Mouse (Mus musculus): ENCODE results near the gene Tubg2. TPM values are rescaled to one million over a fixed set of nuclear protein-coding genes. Genes with fewer than 3 reads are reported as not detected.

Tubg2 gene
- polyA plus RNA-seq, 1 experiment from 2014 or later = 3.4 TPM

- WGBS = 85% methylated on average over 27 of the region's 27 CpGs
- DNase-seq (ENCODE audit: low spot score, missing footprints) = peak; percentile 17
- H3K9ac ChIP-seq (ENCODE audit: low read length) = no peak overlapping the region
- no peaks in the 10 kb centered on the region for H3K9me3 ChIP-seq (ENCODE audit: control insufficient read depth, low read length)
- no peak overlapping the region for H3K4me3 ChIP-seq (ENCODE audit: low read depth, low read length)
- no peak overlapping the region for H3K4me2 ChIP-seq
- no peaks in the 10 kb centered on the region for H3K36me3 ChIP-seq (ENCODE audit: control insufficient read depth, insufficient read depth, low read length)
- H3K4me1 ChIP-seq (ENCODE audit: control insufficient read depth, insufficient read depth, low read length) = peaks cover 17% of the 10 kb centered on the region
- no peak for ATAC-seq (ENCODE audit: low FRiP score)
- no peaks in the 10 kb centered on the region for H3K27me3 ChIP-seq (ENCODE audit: control insufficient read depth, insufficient read depth, low read length)
- H3K27ac ChIP-seq (ENCODE audit: low read depth, low read length) = no peak overlapping the region
These were observed 31.0 kb downstream of the Tubg2 start for GRCm38 (mm10) chr11:101186526-101187247.

GRCm38 (mm10) chr11:101187541-101187940 lies 31.8 kb downstream of the Tubg2 start:
- Histone ChIP-seq H3K4me1 (ENCODE audit: control insufficient read depth, insufficient read depth, low read length) (peaks cover 17% of the 10 kb centered on the region), H3K4me3 (ENCODE audit: low read depth, low read length) (no peak overlapping the region), H3K9ac (ENCODE audit: low read length) (no peak overlapping the region), H3K4me2 (no peak overlapping the region), H3K27me3 (ENCODE audit: control insufficient read depth, insufficient read depth, low read length) (no peaks in the 10 kb centered on the region), H3K9me3 (ENCODE audit: control insufficient read depth, low read length) (no peaks in the 10 kb centered on the region), H3K36me3 (ENCODE audit: control insufficient read depth, insufficient read depth, low read length) (no peaks in the 10 kb centered on the region), H3K27ac (ENCODE audit: low read depth, low read length) (no peak overlapping the region)
- ATAC-seq (ENCODE audit: low FRiP score) (no peak), DNase-seq (ENCODE audit: low spot score, missing footprints) (peak; percentile 54)
- 89% methylated on average over 5 of the region's 5 CpGs for WGBS

- Histone ChIP-seq H3K27me3 (ENCODE audit: control insufficient read depth, insufficient read depth, low read length) (no peaks in the 10 kb centered on the region), H3K4me2 (no peak overlapping the region), H3K36me3 (ENCODE audit: control insufficient read depth, insufficient read depth, low read length) (no peaks in the 10 kb centered on the region), H3K27ac (ENCODE audit: low read depth, low read length) (no peak overlapping the region), H3K4me1 (ENCODE audit: control insufficient read depth, insufficient read depth, low read length) (peaks cover 17% of the 10 kb centered on the region), H3K4me3 (ENCODE audit: low read depth, low read length) (no peak overlapping the region), H3K9ac (ENCODE audit: low read length) (no peak overlapping the region), H3K9me3 (ENCODE audit: control insufficient read depth, low read length) (no peaks in the 10 kb centered on the region)
- 82% methylated on average over 11 of the region's 11 CpGs for WGBS
- ATAC-seq (ENCODE audit: low FRiP score) = no peak
- DNase-seq (ENCODE audit: low spot score, missing footprints) = peak; percentile 75
These were observed 32.6 kb downstream of the Tubg2 start for GRCm38 (mm10) chr11:101188166-101188805.

- Histone ChIP-seq H3K4me2 (no peak overlapping the region), H3K27ac (ENCODE audit: low read depth, low read length) (peak overlapping the region; percentile 86), H3K27me3 (ENCODE audit: control insufficient read depth, insufficient read depth, low read length) (no peaks in the 10 kb centered on the region), H3K4me3 (ENCODE audit: low read depth, low read length) (no peak overlapping the region), H3K9me3 (ENCODE audit: control insufficient read depth, low read length) (no peaks in the 10 kb centered on the region), H3K36me3 (ENCODE audit: control insufficient read depth, insufficient read depth, low read length) (no peaks in the 10 kb centered on the region), H3K9ac (ENCODE audit: low read length) (0 out of 2 replicates have a peak overlapping the region, but pooled peaks have one; percentile 12), H3K4me1 (ENCODE audit: control insufficient read depth, insufficient read depth, low read length) (peaks cover 17% of the 10 kb centered on the region)
- DNase-seq (ENCODE audit: low spot score, missing footprints) = peak; percentile 83
- peak; percentile 86 for ATAC-seq (ENCODE audit: low FRiP score)
- 13% methylated on average over 6 of the region's 6 CpGs for WGBS
These were observed 33.9 kb downstream of the Tubg2 start for GRCm38 (mm10) chr11:101189495-101190180.

GRCm38 (mm10) chr11:101190181-101190912 lies 34.6 kb downstream of the Tubg2 start:
- H3K36me3 ChIP-seq (ENCODE audit: control insufficient read depth, insufficient read depth, low read length) = no peaks in the 10 kb centered on the region
- H3K4me2 ChIP-seq = no peak overlapping the region
- ATAC-seq (ENCODE audit: low FRiP score) = peak; percentile 47
- H3K4me3 ChIP-seq (ENCODE audit: low read depth, low read length) = no peak overlapping the region
- H3K9me3 ChIP-seq (ENCODE audit: control insufficient read depth, low read length) = no peaks in the 10 kb centered on the region
- peak; percentile 85 for DNase-seq (ENCODE audit: low spot score, missing footprints)
- peak overlapping the region; percentile 86 for H3K27ac ChIP-seq (ENCODE audit: low read depth, low read length)
- no peaks in the 10 kb centered on the region for H3K27me3 ChIP-seq (ENCODE audit: control insufficient read depth, insufficient read depth, low read length)
- H3K4me1 ChIP-seq (ENCODE audit: control insufficient read depth, insufficient read depth, low read length) = peaks cover 17% of the 10 kb centered on the region
- 45% methylated on average over 8 of the region's 8 CpGs for WGBS
- H3K9ac ChIP-seq (ENCODE audit: low read length) = 0 out of 2 replicates have a peak overlapping the region, but pooled peaks have one; percentile 12

- Histone ChIP-seq H3K4me1 (ENCODE audit: control insufficient read depth, insufficient read depth, low read length) (peaks cover 17% of the 10 kb centered on the region), H3K36me3 (ENCODE audit: control insufficient read depth, insufficient read depth, low read length) (no peaks in the 10 kb centered on the region), H3K9me3 (ENCODE audit: control insufficient read depth, low read length) (no peaks in the 10 kb centered on the region), H3K4me2 (no peak overlapping the region), H3K4me3 (ENCODE audit: low read depth, low read length) (no peak overlapping the region), H3K9ac (ENCODE audit: low read length) (no peak overlapping the region), H3K27ac (ENCODE audit: low read depth, low read length) (no peak overlapping the region; the same call in 1 of the 2 replicates), H3K27me3 (ENCODE audit: control insufficient read depth, insufficient read depth, low read length) (no peaks in the 10 kb centered on the region)
- DNase-seq (ENCODE audit: low spot score, missing footprints) (peak; percentile 76), ATAC-seq (ENCODE audit: low FRiP score) (0 out of 2 replicates have a peak, but pooled peaks have one; percentile 22)
- 54% methylated on average over 17 of the region's 17 CpGs for WGBS
These were observed 35.5 kb downstream of the Tubg2 start for GRCm38 (mm10) chr11:101190913-101191907.

GRCm38 (mm10) chr11:101191919-101192470 lies 36.3 kb downstream of the Tubg2 start:
- Histone ChIP-seq H3K9ac (ENCODE audit: low read length) (no peak overlapping the region), H3K9me3 (ENCODE audit: control insufficient read depth, low read length) (no peaks in the 10 kb centered on the region), H3K4me1 (ENCODE audit: control insufficient read depth, insufficient read depth, low read length) (peaks cover 17% of the 10 kb centered on the region), H3K4me3 (ENCODE audit: low read depth, low read length) (no peak overlapping the region), H3K36me3 (ENCODE audit: control insufficient read depth, insufficient read depth, low read length) (no peaks in the 10 kb centered on the region; the same call in 1 of the 2 replicates), H3K27me3 (ENCODE audit: control insufficient read depth, insufficient read depth, low read length) (no peaks in the 10 kb centered on the region), H3K27ac (ENCODE audit: low read depth, low read length) (no peak overlapping the region), H3K4me2 (no peak overlapping the region)
- ATAC-seq (ENCODE audit: low FRiP score) = no peak
- no peak for DNase-seq (ENCODE audit: low spot score, missing footprints)
- 83% methylated on average over 4 of the region's 4 CpGs for WGBS

GRCm38 (mm10) chr11:101192646-101193045 lies 36.9 kb downstream of the Tubg2 start:
- Histone ChIP-seq H3K36me3 (ENCODE audit: control insufficient read depth, insufficient read depth, low read length) (no peaks in the 10 kb centered on the region; the same call in 1 of the 2 replicates), H3K9me3 (ENCODE audit: control insufficient read depth, low read length) (no peaks in the 10 kb centered on the region), H3K27me3 (ENCODE audit: control insufficient read depth, insufficient read depth, low read length) (no peaks in the 10 kb centered on the region), H3K4me2 (no peak overlapping the region), H3K27ac (ENCODE audit: low read depth, low read length) (no peak overlapping the region), H3K4me3 (ENCODE audit: low read depth, low read length) (no peak overlapping the region), H3K9ac (ENCODE audit: low read length) (no peak overlapping the region), H3K4me1 (ENCODE audit: control insufficient read depth, insufficient read depth, low read length) (peaks cover 17% of the 10 kb centered on the region)
- 93% methylated on average over 6 of the region's 6 CpGs for WGBS
- no peak for DNase-seq (ENCODE audit: low spot score, missing footprints)
- ATAC-seq (ENCODE audit: low FRiP score) = no peak

Data from midbrain, embryonic 11.5 days (tissue).